ENCODE assay signal across 15 mouse cellular contexts in the genomic region with DNA sequence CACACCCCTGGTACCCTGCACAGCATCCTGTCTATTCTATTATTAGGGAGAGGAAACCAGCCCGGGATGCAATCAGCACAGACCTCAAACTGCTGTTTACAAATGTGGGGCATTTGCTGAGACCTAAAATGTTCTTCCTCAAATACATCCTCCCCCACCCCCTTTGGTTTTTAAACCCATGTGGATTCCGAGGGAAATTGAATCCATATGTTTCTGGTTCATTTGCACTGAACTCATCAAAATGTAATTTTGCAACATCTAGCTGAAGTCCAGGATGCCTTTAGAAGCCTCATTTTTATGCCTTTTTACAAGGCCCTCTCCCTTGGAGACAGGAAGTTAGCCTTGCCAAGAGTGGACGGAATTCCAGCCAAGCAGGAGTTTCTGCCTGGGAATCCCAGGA.
DNase-seq lines count a peak whose midpoint lies in the region; ATAC-seq and TF ChIP-seq lines count a peak whose summit lies in the region.
"Had no signal": no experiment of that assay in that cellular context is flagged by ENCODE, and none has a peak within 500 bp of the region (broad histone marks: within the 10 kb centered on the region; RNA-seq: fewer than 3 reads in every experiment).

No protein-coding gene starts in this region.

- H3K9ac ChIP-seq in kidney, postnatal 0 days (ENCODE audit: low read depth, low read length), result no peak overlapping the region
- no peak overlapping the region for H3K9ac ChIP-seq in kidney, embryonic 15.5 days
- no peak overlapping the region for H3K9ac ChIP-seq in embryonic facial prominence, embryonic 12.5 days
- no peak overlapping the region for H3K9ac ChIP-seq in limb, embryonic 14.5 days (ENCODE audit: low read depth, low read length, severe bottlenecking)
- no peak overlapping the region for H3K9ac ChIP-seq in liver, postnatal 0 days (replicated peaks)
- H3K9ac ChIP-seq: forebrain, embryonic 12.5 days; liver, embryonic 13.5 days had no signal

- no peak for TF ChIP-seq POLR2A in limb, embryonic 14.5 days (IDR thresholded peaks at IDR 0.05; ENCODE audit: borderline replicate concordance, extremely low read depth, insufficient read depth, insufficient read length)

- DNase-seq in kidney, postnatal 0 days (ENCODE audit: low spot score), result peak; percentile 27
- DNase-seq in embryo, embryonic 10.5 days (ENCODE audit: low spot score), result peak; percentile 50
- DNase-seq in limb, embryonic 14.5 days (ENCODE audit: low spot score), result peak; percentile 69
- no peak for DNase-seq in midbrain, embryonic 10.5 days (ENCODE audit: low spot score)
- no peak for DNase-seq in liver, postnatal 0 days
- DNase-seq: cerebellum, adult 11 months; heart, adult 2 months; liver, embryonic 13.5 days; spleen, adult 18-20 months had no signal

- H3K4me3 ChIP-seq in kidney, postnatal 0 days (replicated peaks; ENCODE audit: low read depth, low read length), result no peak overlapping the region
- H3K4me3 ChIP-seq in kidney, embryonic 15.5 days (replicated peaks), result no peak overlapping the region
- H3K4me3 ChIP-seq in embryonic facial prominence, embryonic 12.5 days, result no peak overlapping the region
- no peak overlapping the region for H3K4me3 ChIP-seq in limb, embryonic 14.5 days (replicated peaks; ENCODE audit: low read length)
- H3K4me3 ChIP-seq in midbrain, embryonic 10.5 days, result no peak overlapping the region
- no peak overlapping the region for H3K4me3 ChIP-seq in liver, postnatal 0 days (ENCODE audit: low read depth, low read length)
- H3K4me3 ChIP-seq: forebrain, embryonic 12.5 days; heart, adult 2 months; hindbrain, embryonic 10.5 days; liver, embryonic 13.5 days had no signal

- WGBS in kidney, postnatal 0 days, result 34% methylated on average over 3 of the region's 3 CpGs
- WGBS in kidney, embryonic 15.5 days, result 42% methylated on average over 3 of the region's 3 CpGs
- WGBS in embryonic facial prominence, embryonic 12.5 days, result 23% methylated on average over 3 of the region's 3 CpGs
- WGBS in limb, embryonic 14.5 days, result 10% methylated on average over 3 of the region's 3 CpGs
- WGBS in midbrain, embryonic 10.5 days, result 68% methylated on average over 3 of the region's 3 CpGs
- WGBS in liver, postnatal 0 days (ENCODE audit: insufficient replicate concordance), result 40% methylated on average over 3 of the region's 3 CpGs

- H3K27ac ChIP-seq in kidney, postnatal 0 days, result no peak overlapping the region
- no peak overlapping the region for H3K27ac ChIP-seq in kidney, embryonic 15.5 days
- H3K27ac ChIP-seq in embryonic facial prominence, embryonic 12.5 days, result peak overlapping the region; percentile 76
- no peak overlapping the region for H3K27ac ChIP-seq in limb, embryonic 14.5 days (replicated peaks; ENCODE audit: low read depth, low read length)
- H3K27ac ChIP-seq in midbrain, embryonic 10.5 days (replicated peaks), result no peak overlapping the region
- H3K27ac ChIP-seq in liver, postnatal 0 days (ENCODE audit: low read depth), result no peak overlapping the region
- H3K27ac ChIP-seq: forebrain, embryonic 12.5 days; heart, adult 2 months; hindbrain, embryonic 10.5 days; liver, embryonic 13.5 days had no signal

- no peaks in the 10 kb centered on the region for H3K4me1 ChIP-seq in kidney, postnatal 0 days (replicated peaks; ENCODE audit: insufficient read depth, low read length)
- 0 out of 2 replicates have a peak, but pooled peaks cover 2% of the 10 kb centered on the region for H3K4me1 ChIP-seq in kidney, embryonic 15.5 days
- peaks cover 24% of the 10 kb centered on the region for H3K4me1 ChIP-seq in embryonic facial prominence, embryonic 12.5 days
- H3K4me1 ChIP-seq in limb, embryonic 14.5 days (ENCODE audit: control insufficient read depth, insufficient read depth, low read length), result peaks cover 25% of the 10 kb centered on the region
- no peaks in the 10 kb centered on the region for H3K4me1 ChIP-seq in midbrain, embryonic 10.5 days
- H3K4me1 ChIP-seq in liver, postnatal 0 days (ENCODE audit: insufficient read depth), result no peaks in the 10 kb centered on the region
- H3K4me1 ChIP-seq: forebrain, embryonic 12.5 days; liver, embryonic 13.5 days had no signal

- no peaks in the 10 kb centered on the region for H3K27me3 ChIP-seq in kidney, postnatal 0 days (ENCODE audit: insufficient read depth, low read length)
- no peaks in the 10 kb centered on the region for H3K27me3 ChIP-seq in kidney, embryonic 15.5 days
- H3K27me3 ChIP-seq in embryonic facial prominence, embryonic 12.5 days, result no peaks in the 10 kb centered on the region
- H3K27me3 ChIP-seq in limb, embryonic 14.5 days (ENCODE audit: control insufficient read depth, insufficient read depth, low read length), result no peaks in the 10 kb centered on the region
- no peaks in the 10 kb centered on the region for H3K27me3 ChIP-seq in midbrain, embryonic 10.5 days (ENCODE audit: low read depth, poor library complexity, severe bottlenecking)
- no peaks in the 10 kb centered on the region for H3K27me3 ChIP-seq in liver, postnatal 0 days (ENCODE audit: insufficient read depth, low read length)
- H3K27me3 ChIP-seq: forebrain, embryonic 12.5 days; liver, embryonic 13.5 days had no signal

- ATAC-seq in kidney, postnatal 0 days (replicated peaks; ENCODE audit: low FRiP score, low read depth), result no peak
- ATAC-seq in kidney, embryonic 15.5 days (replicated peaks; ENCODE audit: low FRiP score), result no peak
- ATAC-seq in embryonic facial prominence, embryonic 12.5 days (ENCODE audit: insufficient number of reproducible peaks, insufficient read depth, low FRiP score, low TSS enrichment), result peak; percentile 19; the same call in 1 of the 2 replicates
- ATAC-seq in limb, embryonic 14.5 days (ENCODE audit: low FRiP score, low read depth), result peak; percentile 65
- ATAC-seq in liver, postnatal 0 days, result no peak
- ATAC-seq: CD4-positive, CD25-positive, alpha-beta regulatory T cell, adult 4 months; intestine, embryonic 16.5 days had no signal

- H3K9me3 ChIP-seq in kidney, postnatal 0 days (replicated peaks; ENCODE audit: low read length), result no peaks in the 10 kb centered on the region
- H3K9me3 ChIP-seq in kidney, embryonic 15.5 days (replicated peaks), result no peaks in the 10 kb centered on the region
- H3K9me3 ChIP-seq in embryonic facial prominence, embryonic 12.5 days, result peaks cover 6% of the 10 kb centered on the region; the same call in 1 of the 2 replicates
- no peaks in the 10 kb centered on the region for H3K9me3 ChIP-seq in limb, embryonic 14.5 days (ENCODE audit: control insufficient read depth, low read length)
- 0 out of 2 replicates have a peak, but pooled peaks cover 3% of the 10 kb centered on the region for H3K9me3 ChIP-seq in midbrain, embryonic 10.5 days (replicated peaks)
- 0 out of 2 replicates have a peak, but pooled peaks cover 2% of the 10 kb centered on the region for H3K9me3 ChIP-seq in liver, postnatal 0 days (ENCODE audit: low read length)
- H3K9me3 ChIP-seq: forebrain, embryonic 12.5 days had no signal

- TF ChIP-seq CTCF in kidney, postnatal 0 days (IDR thresholded peaks at IDR 0.05; ENCODE audit: low read depth), result no peak
- no peak for TF ChIP-seq CTCF in liver, postnatal 0 days (IDR thresholded peaks at IDR 0.05; ENCODE audit: low read depth)

- H3K4me2 ChIP-seq in kidney, postnatal 0 days (ENCODE audit: low read length), result no peak overlapping the region
- H3K4me2 ChIP-seq in kidney, embryonic 15.5 days, result no peak overlapping the region
- H3K4me2 ChIP-seq in embryonic facial prominence, embryonic 12.5 days (replicated peaks), result peak overlapping the region; percentile 10; the same call in 1 of the 2 replicates
- no peak overlapping the region for H3K4me2 ChIP-seq in limb, embryonic 14.5 days (replicated peaks; ENCODE audit: low read depth, low read length, severe bottlenecking)
- no peak overlapping the region for H3K4me2 ChIP-seq in liver, postnatal 0 days (ENCODE audit: low read depth, low read length)
- H3K4me2 ChIP-seq: forebrain, embryonic 12.5 days; liver, embryonic 13.5 days had no signal

- H3K36me3 ChIP-seq in kidney, postnatal 0 days (ENCODE audit: insufficient read depth, low read length), result no peaks in the 10 kb centered on the region
- no peaks in the 10 kb centered on the region for H3K36me3 ChIP-seq in kidney, embryonic 15.5 days
- H3K36me3 ChIP-seq in embryonic facial prominence, embryonic 12.5 days, result no peaks in the 10 kb centered on the region
- H3K36me3 ChIP-seq in limb, embryonic 14.5 days (ENCODE audit: control insufficient read depth, insufficient read depth, low read length), result no peaks in the 10 kb centered on the region
- H3K36me3 ChIP-seq in midbrain, embryonic 10.5 days, result no peaks in the 10 kb centered on the region
- H3K36me3 ChIP-seq in liver, postnatal 0 days (replicated peaks; ENCODE audit: insufficient read depth, low read length), result no peaks in the 10 kb centered on the region
- H3K36me3 ChIP-seq: forebrain, embryonic 12.5 days; hindbrain, embryonic 10.5 days; liver, embryonic 13.5 days had no signal

- no peak for TF ChIP-seq EP300 in liver, postnatal 0 days (IDR thresholded peaks at IDR 0.05; ENCODE audit: low read depth)

Comparison
In these comparisons a context has a peak if more than half of its experiments do, and no peak if none do; other contexts are left out.
1. ATAC-seq: peak in embryonic facial prominence, embryonic 12.5 days (single experiment) and limb, embryonic 14.5 days (single experiment); none in kidney, postnatal 0 days (single experiment), kidney, embryonic 15.5 days (single experiment) and liver, postnatal 0 days (single experiment).
2. DNase-seq: peak in kidney, postnatal 0 days (single experiment), embryo, embryonic 10.5 days (single experiment) and limb, embryonic 14.5 days (single experiment); none in midbrain, embryonic 10.5 days (single experiment) and liver, postnatal 0 days (single experiment).